Mouse (Mus musculus) lung, postnatal 0 days (tissue): ENCODE measurements around the gene Arhgap4.

Experiments used
- CTCF ChIP-seq: IDR thresholded peaks from 2 replicates; pipeline ENCODE4 v1.5.1; 2016; ENCODE audit warnings: antibody characterized with exemption, mild to moderate bottlenecking
- EP300 ChIP-seq: IDR thresholded peaks from 2 replicates; pipeline ENCODE4 v1.6.1; 2016; ENCODE audit warnings: antibody characterized with exemption, mild to moderate bottlenecking, control low read depth

DNA sequence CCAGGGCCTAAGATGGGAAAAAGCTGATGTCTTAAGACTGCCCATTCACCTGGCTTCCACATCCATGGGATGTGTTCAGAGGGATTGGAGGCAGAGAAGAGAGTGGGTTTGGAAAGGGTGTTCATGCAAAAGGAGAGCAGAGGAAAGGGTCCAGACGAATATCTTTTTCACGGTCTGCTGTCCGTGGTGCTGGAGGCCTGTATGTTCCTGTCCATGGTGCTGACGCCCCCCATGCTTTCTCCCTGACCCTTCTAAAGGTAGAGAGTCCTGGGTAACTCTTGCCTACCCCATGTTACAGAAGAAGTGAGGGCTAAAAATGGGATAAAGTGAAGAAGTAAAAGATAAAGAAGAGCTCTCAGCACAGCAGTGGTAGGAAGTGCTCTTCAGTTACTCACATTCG lies 52.3 kb downstream of the Arhgap4 start:
- TF ChIP-seq CTCF (no peak), EP300 (no peak)
